Mouse (Mus musculus) ES-E14 (cell line): ENCODE data around the gene Rfk.

ENCODE experiments used
- CHD2 ChIP-seq: IDR thresholded peaks from 2 replicates; pipeline ENCODE4 v1.6.1; 2014; ENCODE audit warnings: mild to moderate bottlenecking, low read depth, low read length, inconsistent platforms
- HCFC1 ChIP-seq: IDR thresholded peaks from 2 replicates; pipeline ENCODE4 v1.6.1; 2012; ENCODE audit warnings: low read length, inconsistent platforms, borderline replicate concordance; ENCODE audit not compliant: insufficient read depth

- no peak for TF ChIP-seq CHD2
- no peak for TF ChIP-seq HCFC1
Observed at GRCm38 (mm10) chr19:17380549-17380948, 13.3 kb upstream of the Rfk start.
